Mouse (Mus musculus) Patski (cell line): ENCODE results near the gene Gm32717. TPM values are rescaled to one million over a fixed set of nuclear protein-coding genes. Genes with fewer than 3 reads are reported as not detected.
A peak's percentile ranks its signal among the peaks of the same experiment; 100 is the strongest.
"Not testable (repeated sequence)": the region's sequence is repeated elsewhere in the genome, so short reads cannot be mapped to it uniquely, and the experiment has no call there.

ENCODE experiments used
- ATAC-seq: fragments of 100-300 bp; one replicate; pipeline ENCODE4 v1.8.0; 2021
- CTCF ChIA-PET: fragments of 350-600 bp; sonication (Branson Sonifier 250); formaldehyde crosslinking; loops from one replicate; lab custom pipeline; 2022; ENCODE audit warnings: inconsistent platforms; lab: Charles Lee
- POLR2A ChIA-PET: fragments of 350-600 bp; sonication (Branson Sonifier 250); formaldehyde crosslinking; loops from one replicate; lab custom pipeline; 2022; ENCODE audit warnings: antibody characterized with exemption, inconsistent platforms; lab: Charles Lee
- DNase-seq: peaks from one replicate; pipeline ENCODE4 v3.0.0-alpha.2; 2011; ENCODE audit warnings: low read depth, low spot score
- H3K27me3 ChIP-seq: fragments of 371-371 bp; one replicate; pipeline ENCODE4 v1.5.1; 2021
- CTCF ChIP-seq: fragments of 100-300 bp; IDR thresholded peaks from one replicate; pipeline ENCODE4 v1.5.1; 2021
- in situ Hi-C: fragments of 300-500 bp; cut with MboI; formaldehyde crosslinking; loops from 3 replicates; pipeline ENCODE4 v1.11.1; 2018; ENCODE audit warnings: low pct_unique_long_range_greater_than_20kb, mixed read lengths
- polyA plus RNA-seq: library from polyadenylated mRNA; unstranded; gene quantifications from one replicate; pipeline ENCODE4 v1.2.3, GENCODE M21; 2021

Gm32717 gene
- polyA plus RNA-seq, 1 experiment from 2014 or later, result 0.03 TPM

DNA sequence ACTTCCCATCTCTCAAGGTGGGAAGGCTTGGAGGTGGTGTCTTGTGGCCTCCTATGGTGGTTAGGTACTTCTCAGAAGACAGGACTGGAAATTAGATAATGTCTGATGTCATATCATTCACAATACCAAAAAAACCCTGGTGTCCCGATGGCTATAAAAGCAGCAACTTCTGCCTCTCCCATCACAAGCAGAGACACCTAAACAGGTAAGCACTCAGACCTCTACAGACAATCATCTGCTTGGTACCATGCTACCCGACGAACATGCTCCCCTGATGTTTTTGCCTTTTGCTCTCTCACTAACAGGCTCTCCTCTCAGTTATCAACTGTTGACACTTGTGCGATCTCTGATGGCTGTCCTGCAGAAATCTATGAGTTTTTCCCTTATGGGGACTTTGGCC lies 35.9 kb downstream of the Gm32717 start, which contains the start of gene Il22:
Gene Il22 (plus strand): TSS at position 301 of the 400 bp plus-strand sequence.
- H3K27me3 ChIP-seq, result no peaks in the 10 kb centered on the region
- no peak for TF ChIP-seq CTCF
- in situ Hi-C loops, result no loop called here
- ChIA-PET CTCF (no interaction called here), POLR2A (no interaction called here)
- ATAC-seq (no peak), DNase-seq (no peak)

- ATAC-seq (peak; percentile 57), DNase-seq (peak; percentile 0)
- CTCF ChIA-PET, in situ Hi-C loops, POLR2A ChIA-PET, H3K27me3 ChIP-seq: not testable (repeated sequence)
These were observed 45.4 kb downstream of the Gm32717 start for GRCm38 (mm10) chr10:118195150-118195549.

Other genes with a start within 250 kb of the Gm32717 start
- gene Mdm1, start 99.0 kb downstream of the Gm32717 start, polyA plus RNA-seq, result 11.7 TPM
- not detected for gene Il22, start 35.8 kb downstream of the Gm32717 start, polyA plus RNA-seq
- 0.03 TPM for gene Gm32802, start 17.9 kb upstream of the Gm32717 start, polyA plus RNA-seq
- not detected for gene Iltifb, start 54.3 kb upstream of the Gm32717 start, polyA plus RNA-seq
- 1.4 TPM for gene Gm9040, start 86.2 kb upstream of the Gm32717 start, polyA plus RNA-seq
- 1.4 TPM for gene Gm9044, start 91.6 kb upstream of the Gm32717 start, polyA plus RNA-seq
- not detected for gene Gm9045, start 97.1 kb upstream of the Gm32717 start, polyA plus RNA-seq
- gene Gm9046, start 102.5 kb upstream of the Gm32717 start, polyA plus RNA-seq, result not detected
- 0.18 TPM for gene Gm9048, start 107.9 kb upstream of the Gm32717 start, polyA plus RNA-seq
- not detected for gene Gm9049, start 113.3 kb upstream of the Gm32717 start, polyA plus RNA-seq
- not detected for gene Ifng, start 200.3 kb upstream of the Gm32717 start, polyA plus RNA-seq